Mouse (Mus musculus): Measurements from ENCODE around the gene Clec4n.
"Not testable (repeated sequence)": the region's sequence is repeated elsewhere in the genome, so short reads cannot be mapped to it uniquely, and the experiment has no call there.

Gene Clec4n

GRCm38 (mm10) chr6:123229644-123230043, at the start of gene Clec4n:
Clec4n (plus strand) TSS chr6:123229843.
- no peak for DNase-seq (ENCODE audit: low read depth in 1 of 2, low spot score in 2 of 2)

DNA sequence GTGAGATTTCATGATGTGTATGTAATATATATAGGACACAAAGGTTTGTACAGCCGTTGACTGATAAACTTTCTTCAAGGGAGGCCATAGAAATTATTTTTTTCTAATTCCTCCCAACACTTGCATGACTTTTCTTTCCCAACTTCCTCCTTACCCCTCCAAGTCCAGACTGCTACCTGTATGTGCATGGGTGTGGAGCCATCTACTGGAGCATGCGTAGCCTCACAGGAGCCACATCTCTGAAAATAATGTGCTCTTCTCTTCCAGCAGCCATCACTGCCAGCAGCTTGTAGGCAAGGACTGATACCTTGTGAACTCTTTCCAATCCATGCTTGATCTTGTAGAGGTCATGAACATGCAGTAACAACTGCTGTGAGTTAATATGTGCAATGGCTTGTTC, 44.8 kb upstream of the Clec4n start:
- DNase-seq (ENCODE audit: low read depth in 1 of 2, low spot score in 2 of 2), result peak in 1 of 2 experiments; percentile 14

DNA sequence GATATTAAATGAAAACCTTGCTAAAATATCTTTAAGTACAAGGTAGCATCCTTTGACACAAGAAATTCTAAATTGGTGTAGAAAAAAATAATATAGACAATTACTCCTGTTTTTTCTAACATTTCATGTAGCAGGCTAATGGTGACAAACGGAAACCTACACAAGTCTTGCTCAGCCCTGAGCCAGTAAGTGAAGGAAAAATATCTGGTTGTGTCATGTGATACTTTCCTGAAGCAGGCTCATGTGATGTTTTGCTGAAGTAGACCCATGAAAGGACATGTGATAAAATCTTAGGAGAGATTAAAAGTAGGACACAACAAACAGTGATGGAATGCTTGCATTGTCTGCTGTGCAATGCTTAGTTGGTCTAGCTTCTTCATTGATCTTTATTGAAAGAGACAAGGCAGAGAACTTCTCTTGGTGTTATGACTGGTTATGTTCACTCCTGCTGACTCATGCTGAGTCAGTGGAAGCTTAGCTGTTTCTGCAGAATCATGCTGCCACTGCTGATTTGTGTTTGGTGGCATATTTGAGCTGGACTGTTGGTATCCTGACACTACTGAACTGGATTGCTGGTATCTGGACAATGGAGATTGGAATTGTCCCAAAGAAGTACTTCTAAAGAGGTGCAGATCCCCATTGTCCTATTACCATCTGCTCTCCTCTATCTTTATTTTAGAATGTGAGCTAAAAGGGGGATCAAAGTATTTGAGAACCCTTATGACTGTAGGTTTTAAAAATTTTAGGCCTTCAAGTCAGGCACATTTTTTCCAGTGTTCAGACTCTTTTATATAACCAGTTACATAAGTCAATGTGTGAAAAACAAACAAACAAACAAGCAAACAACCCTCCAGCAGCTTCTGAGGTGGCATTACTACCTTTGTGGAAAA, 22.2 kb upstream of the Clec4n start:
- DNase-seq (ENCODE audit: low read depth in 1 of 2, low spot score in 2 of 2), result no peak

DNA sequence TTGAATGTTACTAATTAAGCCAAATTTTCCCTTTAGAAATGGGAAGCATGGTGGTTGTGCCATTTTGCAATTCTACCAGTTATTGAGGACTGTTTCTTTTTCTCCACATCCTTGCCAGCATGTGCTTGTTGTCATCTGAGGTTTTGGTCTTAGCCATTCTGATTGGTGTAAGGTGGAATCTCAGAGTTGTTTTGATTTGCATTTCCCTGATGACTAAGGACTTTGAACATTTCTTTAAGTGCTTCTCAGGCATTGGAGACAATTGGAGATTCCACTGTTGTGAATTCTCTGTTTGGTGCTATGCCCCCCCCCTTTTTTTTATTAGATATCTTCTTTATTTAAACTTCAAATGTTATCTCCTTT, 21.6 kb upstream of the Clec4n start:
- DNase-seq (ENCODE audit: low read depth in 1 of 2, low spot score in 2 of 2), result not testable (repeated sequence)

GRCm38 (mm10) chr6:123211726-123212125, 17.9 kb upstream of the Clec4n start:
- no peak for DNase-seq (ENCODE audit: low read depth in 1 of 2, low spot score in 2 of 2)

- no peak for DNase-seq (ENCODE audit: low read depth in 1 of 2, low spot score in 2 of 2)
Measured at GRCm38 (mm10) chr6:123227519-123228166, 2.0 kb upstream of the Clec4n start.

DNA sequence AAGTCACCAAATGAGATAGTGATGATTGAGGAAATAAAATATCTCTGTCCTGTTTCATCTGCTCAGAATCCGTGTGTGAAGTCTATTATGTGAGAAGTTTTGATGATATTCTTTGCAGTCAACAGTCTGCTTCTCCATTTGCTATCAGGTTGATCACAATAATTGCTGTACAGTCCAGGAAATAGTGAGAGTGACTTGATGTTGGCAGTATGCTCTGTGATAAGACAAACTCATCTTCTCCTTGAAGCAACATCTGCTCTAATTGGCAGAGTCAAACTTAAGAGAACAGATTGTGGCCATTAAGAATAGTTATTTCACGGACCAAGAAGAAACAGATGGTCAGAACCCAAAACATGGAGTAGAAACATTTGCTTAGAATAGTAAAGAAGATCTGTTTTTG, 1.5 kb downstream of the Clec4n start:
- no peak for DNase-seq (ENCODE audit: low read depth in 1 of 2, low spot score in 2 of 2)

DNA sequence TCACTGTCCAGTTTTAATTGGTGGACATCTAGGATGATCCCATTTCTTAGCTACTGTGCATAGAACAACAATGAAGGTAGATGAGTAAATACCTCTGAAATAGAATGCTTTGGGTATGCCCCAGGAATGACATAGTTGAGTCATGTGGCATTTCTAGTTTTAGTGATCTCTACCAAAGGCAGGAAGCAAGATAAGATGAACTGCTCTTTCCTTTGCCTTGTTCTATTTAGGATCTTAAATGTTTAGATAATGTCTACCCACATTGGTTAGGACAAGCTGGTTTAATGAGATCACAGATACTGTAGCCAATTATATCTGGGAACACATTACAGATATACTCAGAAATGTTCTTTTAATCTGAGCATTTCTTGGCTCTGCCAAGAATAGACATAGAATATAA, 7.9 kb downstream of the Clec4n start:
- DNase-seq (ENCODE audit: low read depth in 1 of 2, low spot score in 2 of 2), result no peak

- peak in 1 of 2 experiments; percentile 46 for DNase-seq (ENCODE audit: low read depth in 1 of 2, low spot score in 2 of 2)
Measured at GRCm38 (mm10) chr6:123244201-123244600, 14.6 kb downstream of the Clec4n start.

DNA sequence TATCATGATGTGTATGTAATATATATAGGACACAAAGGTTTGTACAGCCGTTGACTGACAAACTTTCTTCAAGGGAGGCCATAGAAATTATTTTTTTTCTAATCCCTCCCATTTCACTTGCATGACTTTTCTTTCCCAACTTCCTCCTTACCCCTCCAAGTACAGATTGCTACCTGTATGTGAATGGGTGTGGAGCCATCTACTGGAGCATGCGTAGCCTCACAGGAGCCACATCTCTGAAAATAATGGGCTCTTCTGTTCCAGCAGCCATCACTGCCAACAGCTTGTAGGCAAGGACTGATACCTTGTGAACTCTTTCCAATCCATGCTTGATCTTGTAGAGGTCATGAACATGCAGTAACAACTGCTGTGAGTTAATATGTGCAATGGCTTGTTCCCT, 19.2 kb downstream of the Clec4n start:
- DNase-seq (ENCODE audit: low read depth in 1 of 2, low spot score in 2 of 2), result not testable (repeated sequence)

GRCm38 (mm10) chr6:123252735-123253134, 23.1 kb downstream of the Clec4n start:
- DNase-seq (ENCODE audit: low read depth in 1 of 2, low spot score in 2 of 2), result no peak

DNA sequence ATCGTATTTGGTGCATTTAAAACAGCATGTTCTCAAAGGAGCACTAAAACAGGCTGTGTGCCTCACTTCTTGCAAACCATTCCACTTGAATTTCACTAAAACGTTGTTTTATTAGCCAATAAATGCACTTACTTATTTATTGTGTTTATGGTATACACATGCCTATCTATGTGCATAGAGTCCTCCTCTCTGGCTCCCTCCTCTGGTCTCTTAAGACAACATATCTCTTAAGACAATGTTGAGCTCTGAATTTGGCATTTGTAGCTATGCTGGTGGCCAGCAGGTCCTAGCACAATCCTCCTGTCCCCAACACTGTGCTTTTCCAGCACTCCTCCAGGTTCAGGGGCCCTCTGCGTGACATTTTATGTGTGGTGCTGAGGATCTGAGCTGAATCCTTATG, 29.3 kb downstream of the Clec4n start:
- DNase-seq (ENCODE audit: low read depth in 1 of 2, low spot score in 2 of 2), result no peak

GRCm38 (mm10) chr6:123259889-123260603, 30.4 kb downstream of the Clec4n start:
- peak; percentile 43 to 48 for DNase-seq (ENCODE audit: low read depth in 1 of 2, low spot score in 2 of 2)

- DNase-seq (ENCODE audit: low read depth in 1 of 2, low spot score in 2 of 2), result no peak
Measured at GRCm38 (mm10) chr6:123260868-123261267, 31.2 kb downstream of the Clec4n start.

DNA sequence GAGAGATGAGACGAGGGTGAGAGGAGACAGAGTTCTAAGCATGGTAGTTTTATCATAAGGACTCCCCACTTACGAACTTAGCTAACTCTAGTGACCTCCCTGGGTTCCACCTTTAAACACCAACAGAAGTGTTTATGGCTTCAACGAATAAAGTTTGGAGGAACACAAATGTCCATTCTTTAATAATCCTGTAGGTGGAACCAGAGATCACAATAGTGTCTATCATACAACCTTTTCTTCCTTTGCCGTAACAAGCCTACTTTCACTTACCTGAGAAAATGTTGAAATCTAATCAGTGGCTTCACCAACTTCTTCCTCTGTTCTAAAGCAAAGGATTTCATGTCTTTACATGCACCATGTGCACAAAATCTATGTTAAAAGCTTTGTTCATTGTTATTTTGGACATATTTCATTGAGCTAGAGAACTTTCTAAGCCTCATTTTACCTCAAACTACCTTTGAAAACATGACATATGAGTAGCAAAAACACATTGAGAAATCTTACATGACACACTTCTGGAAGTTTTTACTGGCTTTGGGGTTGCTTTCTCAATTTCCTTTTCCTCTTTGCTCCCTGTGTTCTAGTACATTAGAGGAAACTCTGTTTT, 32.0 kb downstream of the Clec4n start, which contains the start of gene Clec4d:
Clec4d (plus strand) TSS at position 557 of the 607 bp plus-strand sequence.
- DNase-seq (ENCODE audit: low read depth in 1 of 2, low spot score in 2 of 2), result no peak

- no peak for DNase-seq (ENCODE audit: low read depth in 1 of 2, low spot score in 2 of 2)
Measured at GRCm38 (mm10) chr6:123264194-123264593, 34.6 kb downstream of the Clec4n start.

- DNase-seq (ENCODE audit: low read depth in 1 of 2, low spot score in 2 of 2), result peak; percentile 38 to 44
Measured at GRCm38 (mm10) chr6:123265809-123266208, 36.2 kb downstream of the Clec4n start.

DNA sequence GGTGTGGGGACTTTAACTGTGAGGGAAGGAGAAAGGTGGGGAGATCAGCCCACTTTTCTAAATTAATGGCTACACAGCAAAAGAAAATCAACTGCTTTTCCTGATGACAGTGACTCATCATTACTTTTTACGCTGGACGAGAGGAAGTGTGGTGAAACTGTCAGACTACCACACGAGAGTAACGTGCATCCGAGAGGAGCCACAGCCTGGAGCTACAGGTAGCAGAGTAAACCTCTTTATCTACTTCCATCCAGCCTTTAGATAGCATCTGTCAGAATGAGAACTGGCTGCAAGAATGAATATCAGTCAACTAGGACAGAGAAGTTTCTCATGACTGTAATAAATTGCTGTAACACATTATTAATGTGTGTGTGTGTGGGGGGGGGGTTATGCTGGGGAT, 37.3 kb downstream of the Clec4n start:
- DNase-seq (ENCODE audit: low read depth in 1 of 2, low spot score in 2 of 2), result no peak

GRCm38 (mm10) chr6:123279443-123279842, 49.8 kb downstream of the Clec4n start:
- DNase-seq (ENCODE audit: low read depth in 1 of 2, low spot score in 2 of 2), result no peak

DNA sequence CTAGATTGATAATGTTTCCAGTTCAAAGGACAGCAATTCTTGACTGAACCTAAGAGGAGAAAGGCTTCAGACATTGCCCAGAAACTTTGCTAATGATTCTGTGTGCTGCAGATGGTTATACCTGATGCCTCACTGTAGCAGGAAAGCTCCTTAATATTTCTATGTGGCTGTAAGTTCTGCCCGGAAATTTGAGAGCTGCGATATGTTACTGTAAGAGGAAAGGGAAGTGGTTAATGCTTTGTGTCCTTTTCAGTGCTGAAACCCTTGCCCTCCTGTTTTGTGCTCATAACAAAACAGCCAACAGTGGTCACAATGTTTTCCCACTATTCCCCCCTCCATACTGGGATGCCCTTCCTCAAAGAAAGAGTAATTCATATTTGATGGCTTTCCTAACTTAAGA, 56.7 kb downstream of the Clec4n start:
- DNase-seq (ENCODE audit: low read depth in 1 of 2, low spot score in 2 of 2), result no peak

- DNase-seq (ENCODE audit: low read depth in 1 of 2, low spot score in 2 of 2), result no peak
Measured at GRCm38 (mm10) chr6:123288931-123289330, 59.3 kb downstream of the Clec4n start.
